Mouse (Mus musculus) stomach, postnatal 0 days (tissue): ENCODE data around the gene Fance. TPM values are rescaled to one million over a fixed set of nuclear protein-coding genes. Genes with fewer than 3 reads are reported as not detected.

Experiments
- ATAC-seq: fragments of 200-750 bp; cut with Nextera tagmentation; 2 replicates; pipeline ENCODE4 v1.8.0; 2017; ENCODE audit not compliant: low FRiP score, low TSS enrichment
- DNase-seq: peaks from one replicate; pipeline ENCODE4 v3.0.0-alpha.2; 2016; ENCODE audit warnings: low spot score
- H3K27ac ChIP-seq: fragments of 300-500 bp; sonication (generic); replicated peaks from 2 replicates; pipeline ENCODE4 v1.5.1; 2014; ENCODE audit warnings: mild to moderate bottlenecking, control low read depth
- H3K27me3 ChIP-seq: fragments of 300-500 bp; sonication (generic); 2 replicates; pipeline ENCODE4 v1.6.1; 2014; ENCODE audit warnings: low read length; ENCODE audit not compliant: control insufficient read depth, insufficient read depth
- H3K36me3 ChIP-seq: fragments of 300-500 bp; sonication (generic); 2 replicates; pipeline ENCODE4 v1.6.1; 2014; ENCODE audit warnings: low read length, mixed read lengths; ENCODE audit not compliant: control insufficient read depth, insufficient read depth
- H3K4me1 ChIP-seq: fragments of 300-500 bp; sonication (generic); replicated peaks from 2 replicates; pipeline ENCODE4 v1.6.1; 2014; ENCODE audit warnings: antibody characterized with exemption; ENCODE audit not compliant: control insufficient read depth, insufficient read depth
- H3K4me2 ChIP-seq: fragments of 300-500 bp; sonication (generic); replicated peaks from 2 replicates; pipeline ENCODE4 v1.6.1; 2014; ENCODE audit warnings: low read depth, mild to moderate bottlenecking, control low read depth, moderate library complexity
- H3K4me3 ChIP-seq: fragments of 300-500 bp; sonication (generic); 2 replicates; pipeline ENCODE4 v1.5.1; 2014; ENCODE audit warnings: low read depth, low read length, control low read depth
- H3K9ac ChIP-seq: fragments of 300-500 bp; sonication (generic); 2 replicates; pipeline ENCODE4 v1.6.1; 2014; ENCODE audit warnings: mild to moderate bottlenecking, low read length, control low read depth, mixed read lengths
- H3K9me3 ChIP-seq: fragments of 300-500 bp; sonication (generic); 2 replicates; pipeline ENCODE4 v1.6.1; 2016; ENCODE audit warnings: low read length; ENCODE audit not compliant: control insufficient read depth
- CTCF ChIP-seq: IDR thresholded peaks from 2 replicates; pipeline ENCODE4 v1.5.1; 2016; ENCODE audit warnings: antibody characterized with exemption, low read depth, mild to moderate bottlenecking, moderate library complexity
- EP300 ChIP-seq: optimal IDR thresholded peaks from 2 replicates; pipeline ENCODE3; 2016; ENCODE audit warnings: antibody characterized with exemption
- WGBS: fragments of 180-500 bp; shearing (Covaris S2); extraction: QIAGEN DNeasy Blood & Tissue Kit; methylation state at CpG from one replicate; pipeline ENCODE4 v1.1.7; 2014; 5-methylcytosine and 5-hydroxymethylcytosine counted together
- polyA plus RNA-seq: library from polyadenylated mRNA; unstranded; fragments of >200 nt; fragmentation: Nextera tagmentation; extraction: Ambion mirVana; gene quantifications from 2 replicates; pipeline ENCODE4 v1.2.1, GENCODE M21; 2015

Gene Fance
- polyA plus RNA-seq, 1 experiment from 2014 or later: 19.2 TPM

DNA sequence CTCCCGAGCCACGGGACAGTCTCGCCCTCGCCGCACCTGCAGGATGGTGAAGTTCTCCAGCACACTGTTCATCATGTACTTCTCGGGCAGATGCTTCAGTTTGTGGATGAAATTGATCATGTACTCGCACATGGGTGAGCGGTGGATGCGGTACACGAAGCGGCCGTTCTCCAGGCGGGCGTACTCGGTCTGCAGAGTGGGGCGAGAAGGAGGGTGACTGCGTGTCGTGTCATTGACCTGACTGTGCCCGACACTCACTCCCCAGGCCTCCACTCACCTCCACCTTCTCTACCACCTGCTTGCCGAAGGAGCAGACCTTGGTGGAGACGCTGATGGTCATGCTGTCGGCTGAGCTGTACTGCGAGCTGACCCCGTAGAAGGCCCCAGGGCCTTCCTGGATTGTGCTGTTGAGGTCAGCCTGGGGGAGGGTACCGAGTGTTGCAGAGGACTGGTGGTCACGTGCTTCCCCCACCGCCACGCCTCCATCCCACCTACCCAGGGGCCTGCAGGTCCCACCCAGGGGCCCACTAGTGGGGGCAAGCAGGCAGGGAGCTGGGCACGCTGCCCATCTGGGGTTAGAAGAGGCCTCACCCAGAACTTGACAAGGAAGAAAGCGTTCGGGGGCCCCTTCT, 19.7 kb downstream of the Fance start:
- ATAC-seq (no peak), DNase-seq (no peak)
- Histone ChIP-seq H3K4me2 (no peak overlapping the region), H3K27ac (0 out of 2 replicates have a peak overlapping the region, but pooled peaks have one; percentile 18), H3K4me1 (0 out of 2 replicates have a peak, but pooled peaks cover 2% of the 10 kb centered on the region), H3K36me3 (peaks cover 19% of the 10 kb centered on the region), H3K9me3 (no peaks in the 10 kb centered on the region), H3K27me3 (no peaks in the 10 kb centered on the region), H3K4me3 (no peak overlapping the region), H3K9ac (0 out of 2 replicates have a peak overlapping the region, but pooled peaks have one; percentile 13)
- TF ChIP-seq EP300 (no peak), CTCF (no peak)
- WGBS: 38% methylated on average over 31 of the region's 31 CpGs

DNA sequence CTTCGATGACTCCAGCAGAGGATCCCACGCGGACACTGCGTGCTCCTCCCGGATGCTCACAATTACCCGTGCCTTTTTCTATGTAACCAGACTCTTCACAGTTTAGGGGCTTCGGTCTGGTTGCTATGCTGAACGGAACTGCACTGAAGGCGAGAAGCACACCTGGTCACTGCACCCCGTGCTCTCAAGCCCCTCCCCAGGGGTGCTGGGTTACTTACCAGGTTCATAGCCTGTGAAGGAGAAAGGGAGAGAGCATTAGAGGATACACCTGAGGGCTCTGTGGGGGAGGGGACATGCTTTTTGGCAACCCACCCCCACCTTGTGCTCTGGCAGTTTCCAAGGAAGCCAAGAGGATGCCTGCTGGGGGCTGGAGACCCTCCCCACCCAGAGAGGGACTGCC, 21.9 kb downstream of the Fance start:
- peaks cover 28% of the 10 kb centered on the region for H3K36me3 ChIP-seq
- no peak for ATAC-seq
- WGBS: 71% methylated on average over 10 of the region's 10 CpGs
- no peaks in the 10 kb centered on the region for H3K27me3 ChIP-seq
- no peaks in the 10 kb centered on the region for H3K9me3 ChIP-seq
- no peak overlapping the region for H3K27ac ChIP-seq
- H3K9ac ChIP-seq: no peak overlapping the region
- H3K4me2 ChIP-seq: no peak overlapping the region
- H3K4me3 ChIP-seq: no peak overlapping the region
- TF ChIP-seq EP300: no peak
- TF ChIP-seq CTCF: no peak
- DNase-seq: no peak
- peaks cover under 1% of the 10 kb centered on the region; the same call in 1 of the 2 replicates for H3K4me1 ChIP-seq

DNA sequence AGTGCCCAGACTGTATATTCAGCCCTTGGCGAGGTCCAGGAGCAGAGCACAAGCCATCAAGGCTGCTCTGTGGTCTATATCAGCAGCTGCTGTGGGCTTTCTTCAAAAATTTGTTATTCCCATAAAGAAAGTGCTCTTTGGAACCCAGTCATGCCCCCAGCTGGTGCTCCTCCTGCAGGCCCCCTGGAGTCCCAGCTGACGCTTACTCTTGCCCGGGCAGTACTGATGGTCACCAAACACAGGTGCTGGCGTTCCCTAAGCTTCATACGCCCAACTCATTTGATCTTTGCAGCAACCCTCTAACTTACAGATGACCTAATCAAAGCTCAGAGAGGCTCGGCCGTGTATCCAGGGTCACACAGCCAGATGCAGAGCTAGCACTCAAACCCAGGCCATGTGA, 24.2 kb downstream of the Fance start:
- TF ChIP-seq CTCF (no peak), EP300 (no peak)
- Histone ChIP-seq H3K4me2 (no peak overlapping the region), H3K9ac (no peak overlapping the region), H3K4me3 (no peak overlapping the region), H3K9me3 (no peaks in the 10 kb centered on the region), H3K27me3 (no peaks in the 10 kb centered on the region), H3K4me1 (peaks cover 11% of the 10 kb centered on the region; the same call in 1 of the 2 replicates), H3K27ac (no peak overlapping the region), H3K36me3 (peaks cover 18% of the 10 kb centered on the region)
- ATAC-seq (no peak), DNase-seq (no peak)
- 88% methylated on average over 7 of the region's 7 CpGs for WGBS

DNA sequence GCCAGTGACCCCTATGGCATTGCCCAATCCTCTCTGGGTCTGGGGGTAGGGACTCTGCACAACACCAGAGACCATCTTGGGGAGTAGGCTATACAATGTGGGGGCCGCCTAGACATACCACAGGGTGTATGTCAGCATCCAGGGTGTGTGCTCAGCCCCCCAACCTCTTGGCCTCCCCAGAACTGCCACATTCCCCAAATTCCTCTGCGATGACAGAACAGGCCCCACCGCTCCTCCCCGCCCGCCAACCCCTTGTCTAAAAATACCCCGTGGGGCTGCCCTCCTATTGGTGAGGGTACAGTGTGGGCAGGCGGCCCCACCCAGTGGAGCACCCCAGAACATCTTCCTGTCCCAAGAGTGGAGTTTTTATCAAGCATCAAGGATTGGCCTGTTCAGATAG, 27.3 kb downstream of the Fance start:
- Histone ChIP-seq H3K36me3 (peaks cover 11% of the 10 kb centered on the region; the same call in 1 of the 2 replicates), H3K27me3 (no peaks in the 10 kb centered on the region), H3K9ac (peak overlapping the region; percentile 55), H3K4me3 (no peak overlapping the region), H3K4me1 (peaks cover 33% of the 10 kb centered on the region), H3K27ac (peak overlapping the region; percentile 86), H3K4me2 (peak overlapping the region; percentile 51), H3K9me3 (no peaks in the 10 kb centered on the region)
- no peak for DNase-seq
- 45% methylated on average over 7 of the region's 7 CpGs for WGBS
- TF ChIP-seq EP300 (no peak), CTCF (no peak)
- ATAC-seq: peak; percentile 7; the same call in 1 of the 2 replicates

DNA sequence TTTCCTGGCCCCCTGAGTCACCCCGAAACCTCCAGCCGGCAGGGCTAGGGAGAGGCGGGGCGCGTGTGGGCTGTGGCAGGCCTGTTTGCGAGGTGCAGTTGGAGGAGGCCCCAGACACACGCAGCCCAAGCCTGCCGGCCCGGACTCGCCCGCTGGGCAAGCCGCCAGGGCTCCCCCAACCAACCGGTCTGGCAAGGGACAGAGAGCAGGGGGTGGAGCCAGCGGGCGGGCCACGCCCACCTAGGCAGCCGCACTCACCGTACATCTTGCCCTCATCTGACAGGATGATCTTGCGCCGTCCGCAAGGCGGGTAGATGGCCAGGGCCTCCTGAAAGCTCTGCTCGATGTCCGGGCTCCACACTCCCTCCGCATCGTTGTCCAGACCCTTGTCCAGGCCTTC, 27.8 kb downstream of the Fance start:
- H3K27ac ChIP-seq: peak overlapping the region; percentile 91
- H3K4me3 ChIP-seq: no peak overlapping the region; the same call in 1 of the 2 replicates
- peaks cover 39% of the 10 kb centered on the region for H3K4me1 ChIP-seq
- peak overlapping the region; percentile 60 for H3K9ac ChIP-seq
- H3K9me3 ChIP-seq: no peaks in the 10 kb centered on the region
- peak overlapping the region; percentile 51 for H3K4me2 ChIP-seq
- H3K36me3 ChIP-seq: peaks cover 11% of the 10 kb centered on the region; the same call in 1 of the 2 replicates
- 1% methylated on average over 26 of the region's 26 CpGs for WGBS
- TF ChIP-seq CTCF: no peak
- peak; percentile 93 for TF ChIP-seq EP300
- DNase-seq: peak; percentile 99
- ATAC-seq: peak; percentile 94
- no peaks in the 10 kb centered on the region for H3K27me3 ChIP-seq

DNA sequence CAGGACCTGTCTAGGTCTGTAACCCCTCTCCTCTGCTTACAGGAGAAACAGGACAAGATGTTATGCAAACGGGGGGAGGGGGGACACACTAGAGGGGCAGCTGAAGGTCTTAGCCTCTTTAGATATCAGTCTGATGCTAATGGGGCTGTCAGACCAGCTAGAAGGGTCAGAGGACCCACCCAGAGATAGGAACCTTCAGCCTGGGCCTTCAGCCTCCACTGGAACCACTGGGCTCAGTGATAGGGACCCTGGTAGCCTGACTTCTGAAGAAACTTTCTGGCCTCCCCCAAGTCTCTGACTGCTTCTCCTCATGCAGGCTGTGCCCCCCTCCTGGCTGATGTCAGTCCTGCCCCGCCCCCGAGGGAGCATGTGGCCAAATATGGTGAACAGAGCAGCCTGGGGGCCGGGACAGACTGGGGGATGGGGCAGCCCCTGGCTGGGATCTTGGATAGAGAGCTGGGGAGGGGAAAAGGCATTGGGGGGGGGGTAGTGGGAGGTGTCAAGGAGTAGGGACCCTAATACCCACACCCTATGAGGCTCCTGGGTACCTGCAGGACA, 30.8 kb downstream of the Fance start:
- Histone ChIP-seq H3K27me3 (no peaks in the 10 kb centered on the region), H3K9me3 (no peaks in the 10 kb centered on the region), H3K9ac (peak overlapping the region; percentile 47), H3K27ac (peak overlapping the region; percentile 96), H3K4me3 (no peak overlapping the region), H3K36me3 (0 out of 2 replicates have a peak, but pooled peaks cover 4% of the 10 kb centered on the region), H3K4me2 (peak overlapping the region; percentile 21; the same call in 1 of the 2 replicates), H3K4me1 (peaks cover 45% of the 10 kb centered on the region)
- TF ChIP-seq EP300 (no peak), CTCF (no peak)
- DNase-seq (peak; percentile 59), ATAC-seq (no peak; the same call in 1 of the 2 replicates)
- WGBS: 27% methylated on average over 4 of the region's 4 CpGs
